Comparison of ENCODE assay signal across 11 mouse cellular contexts in the genomic region with DNA sequence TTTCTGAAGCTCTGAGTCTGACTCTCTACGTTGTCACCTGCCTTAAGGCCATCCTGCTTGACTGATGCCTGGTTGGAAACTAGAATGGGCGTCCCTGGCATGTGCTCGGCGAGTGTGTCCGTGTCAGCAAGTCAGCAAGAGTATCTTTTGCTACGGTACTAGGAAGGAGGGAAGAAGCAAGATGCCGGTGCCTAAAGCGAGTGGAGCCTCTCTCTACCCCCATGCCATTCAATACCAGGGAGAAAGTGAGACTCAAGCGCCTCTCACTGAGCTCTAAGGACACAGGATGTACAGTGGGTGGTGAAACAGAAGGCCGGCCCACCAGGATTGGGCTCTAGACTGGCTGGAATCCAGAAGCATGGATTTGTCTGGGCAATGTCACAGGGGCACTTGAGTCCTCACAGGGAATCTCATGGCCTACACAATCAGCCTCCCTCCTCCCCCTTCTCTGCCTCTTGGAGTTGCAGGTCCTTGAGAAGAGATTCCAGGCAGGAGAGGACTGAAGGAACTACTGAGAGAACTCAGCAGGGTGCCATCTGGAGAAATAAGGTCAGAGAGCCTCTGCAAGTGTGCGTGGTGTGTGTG. TPM values are rescaled to one million over a fixed set of nuclear protein-coding genes. Genes with fewer than 3 reads are reported as not detected.
DNase-seq lines count a peak whose midpoint lies in the region; ATAC-seq and TF ChIP-seq lines count a peak whose summit lies in the region.
"Had no signal": no experiment of that assay in that cellular context is flagged by ENCODE, and none has a peak within 500 bp of the region (broad histone marks: within the 10 kb centered on the region; RNA-seq: fewer than 3 reads in every experiment).

No protein-coding gene starts in this region.

- H3K4me3 ChIP-seq in lung, embryonic 15.5 days: peak overlapping the region; percentile 49
- no peak overlapping the region for H3K4me3 ChIP-seq in lung, adult 2 months (replicated peaks; ENCODE audit: extremely low read depth, low read depth, low read length)
- no peak overlapping the region for H3K4me3 ChIP-seq in forebrain, embryonic 11.5 days (ENCODE audit: low read depth, low read length)
- H3K4me3 ChIP-seq in limb, embryonic 10.5 days: peak overlapping the region; percentile 57

- 4% methylated on average over 11 of the region's 11 CpGs for WGBS in lung, embryonic 15.5 days
- 13% methylated on average over 11 of the region's 11 CpGs for WGBS in lung, adult 2 months
- 5% methylated on average over 11 of the region's 11 CpGs for WGBS in forebrain, embryonic 11.5 days
- WGBS in limb, embryonic 10.5 days: 3% methylated on average over 11 of the region's 11 CpGs

- H3K27me3 ChIP-seq in lung, embryonic 15.5 days: peaks cover 77% of the 10 kb centered on the region
- peaks cover 67% of the 10 kb centered on the region for H3K27me3 ChIP-seq in forebrain, embryonic 11.5 days (ENCODE audit: control insufficient read depth, insufficient read depth, low read length)
- peaks cover 82% of the 10 kb centered on the region for H3K27me3 ChIP-seq in limb, embryonic 10.5 days (ENCODE audit: low read depth, poor library complexity, severe bottlenecking)

- H3K9ac ChIP-seq in lung, embryonic 15.5 days: no peak overlapping the region
- H3K9ac ChIP-seq in forebrain, embryonic 11.5 days (ENCODE audit: low read length): no peak overlapping the region

- ATAC-seq in lung, embryonic 15.5 days (ENCODE audit: borderline replicate concordance, extremely low read depth, low FRiP score, low TSS enrichment): no peak
- ATAC-seq in forebrain, embryonic 11.5 days (replicated peaks; ENCODE audit: low FRiP score): no peak
- ATAC-seq: Patski had no signal

- no peak overlapping the region for H3K27ac ChIP-seq in lung, embryonic 15.5 days
- no peak overlapping the region for H3K27ac ChIP-seq in forebrain, embryonic 11.5 days (ENCODE audit: low read depth, low read length)
- no peak overlapping the region for H3K27ac ChIP-seq in limb, embryonic 10.5 days

- no peak for DNase-seq in lung, adult 2 months
- DNase-seq in forebrain, embryonic 11.5 days (ENCODE audit: low spot score): no peak
- peak; percentile 57 for DNase-seq in limb, embryonic 10.5 days (ENCODE audit: low spot score)
- peak; percentile 18 for DNase-seq in retina, embryonic 14.5 days (ENCODE audit: low spot score)
- no peak for DNase-seq in adrenal gland, adult 8-10 months
- no peak for DNase-seq in ovary, postnatal 14 days (ENCODE audit: low spot score)
- no peak for DNase-seq in frontal cortex, postnatal 10 days (ENCODE audit: low spot score in 2 of 2)
- DNase-seq: cerebellum, adult 9-11 months had no signal

- H3K4me2 ChIP-seq in lung, embryonic 15.5 days: peak overlapping the region; percentile 94
- H3K4me2 ChIP-seq in forebrain, embryonic 11.5 days (ENCODE audit: low read depth, low read length, severe bottlenecking): peak overlapping the region; percentile 63

- H3K4me1 ChIP-seq in lung, embryonic 15.5 days: peaks cover 12% of the 10 kb centered on the region
- no peaks in the 10 kb centered on the region for H3K4me1 ChIP-seq in lung, adult 2 months (ENCODE audit: control insufficient read depth, insufficient read depth, low read length)
- H3K4me1 ChIP-seq in forebrain, embryonic 11.5 days (replicated peaks; ENCODE audit: control insufficient read depth, insufficient read depth, low read length): peaks cover 11% of the 10 kb centered on the region
- peaks cover 44% of the 10 kb centered on the region for H3K4me1 ChIP-seq in limb, embryonic 10.5 days

- no peaks in the 10 kb centered on the region for H3K36me3 ChIP-seq in lung, embryonic 15.5 days
- no peaks in the 10 kb centered on the region for H3K36me3 ChIP-seq in forebrain, embryonic 11.5 days (ENCODE audit: control insufficient read depth, insufficient read depth, low read length)
- H3K36me3 ChIP-seq in limb, embryonic 10.5 days: no peaks in the 10 kb centered on the region

- no peak for TF ChIP-seq CTCF in lung, adult 2 months (IDR thresholded peaks at IDR 0.05; ENCODE audit: insufficient read depth, low read length)

- H3K9me3 ChIP-seq in lung, embryonic 15.5 days: no peaks in the 10 kb centered on the region; the same call in 1 of the 2 replicates
- H3K9me3 ChIP-seq in forebrain, embryonic 11.5 days (ENCODE audit: control insufficient read depth, low read length): no peaks in the 10 kb centered on the region
- H3K9me3 ChIP-seq in limb, embryonic 10.5 days (replicated peaks): no peaks in the 10 kb centered on the region

- TF ChIP-seq POLR2A in lung, adult 2 months (IDR thresholded peaks at IDR 0.05; ENCODE audit: borderline replicate concordance, extremely low read depth, low read depth, low read length): no peak

RNA-seq across cellular contexts. Expression of a gene that starts 7.0 kb away (rescaled TPM):
- not detected in 2 replicates for polyA plus RNA-seq in lung, embryonic 15.5 days (2015; fragmentation: Nextera tagmentation; extraction: Ambion mirVana)
- polyA plus RNA-seq in lung, adult 2 months (2012; rRNA removed): not detected in 2 replicates
- 5.5 and 8.2 TPM in 2 replicates for polyA plus RNA-seq in forebrain, embryonic 11.5 days (2014; fragmentation: Nextera tagmentation; extraction: Ambion mirVana)
- 0.19 and 0.36 TPM in 2 replicates for polyA plus RNA-seq in limb, embryonic 10.5 days (2016; fragmentation: Nextera tagmentation; extraction: Ambion mirVana)
- not detected for total RNA-seq in adrenal gland, adult 8-10 months (2022)
- total RNA-seq: hematopoietic stem cell, adult 5-6 weeks had no signal
- polyA plus RNA-seq: Patski had no signal

RNA-seq across cellular contexts. Expression of a gene that starts 46.0 kb away (rescaled TPM):
- 75.0 and 80.1 TPM in 2 replicates for polyA plus RNA-seq in lung, embryonic 15.5 days (2015; fragmentation: Nextera tagmentation; extraction: Ambion mirVana)
- polyA plus RNA-seq in lung, adult 2 months (2012; rRNA removed): 2.4 and 5.3 TPM in 2 replicates
- 99.8 and 110 TPM in 2 replicates for polyA plus RNA-seq in forebrain, embryonic 11.5 days (2014; fragmentation: Nextera tagmentation; extraction: Ambion mirVana)
- polyA plus RNA-seq in limb, embryonic 10.5 days (2016; fragmentation: Nextera tagmentation; extraction: Ambion mirVana): 107 and 112 TPM in 2 replicates
- total RNA-seq in adrenal gland, adult 8-10 months (2022): 10 to 100 TPM; 53.6 to 59.3 (median 56.3) TPM

RNA-seq across cellular contexts. Expression of a gene that starts 47.7 kb away (rescaled TPM):
- polyA plus RNA-seq in lung, embryonic 15.5 days (2015; fragmentation: Nextera tagmentation; extraction: Ambion mirVana): 18.1 and 21.1 TPM in 2 replicates
- 5.5 and 8.9 TPM in 2 replicates for polyA plus RNA-seq in lung, adult 2 months (2012; rRNA removed)
- polyA plus RNA-seq in forebrain, embryonic 11.5 days (2014; fragmentation: Nextera tagmentation; extraction: Ambion mirVana): 11.7 and 14.0 TPM in 2 replicates
- 14.7 and 16.5 TPM in 2 replicates for polyA plus RNA-seq in limb, embryonic 10.5 days (2016; fragmentation: Nextera tagmentation; extraction: Ambion mirVana)
- 10 to 100 TPM; 23.9 to 33.8 (median 30.1) TPM for total RNA-seq in adrenal gland, adult 8-10 months (2022)

RNA-seq across cellular contexts. Expression of a gene that starts 47.8 kb away (rescaled TPM):
- 24.5 and 25.7 TPM in 2 replicates for polyA plus RNA-seq in lung, embryonic 15.5 days (2015; fragmentation: Nextera tagmentation; extraction: Ambion mirVana)
- polyA plus RNA-seq in lung, adult 2 months (2012; rRNA removed): 2.1 and 4.3 TPM in 2 replicates
- polyA plus RNA-seq in forebrain, embryonic 11.5 days (2014; fragmentation: Nextera tagmentation; extraction: Ambion mirVana): 18.2 and 18.6 TPM in 2 replicates
- 12.2 and 14.3 TPM in 2 replicates for polyA plus RNA-seq in limb, embryonic 10.5 days (2016; fragmentation: Nextera tagmentation; extraction: Ambion mirVana)
- 10 to 100 TPM; 18.0 to 24.0 (median 20.5) TPM for total RNA-seq in adrenal gland, adult 8-10 months (2022)

Comparison
In these comparisons a context has a peak if more than half of its experiments do, and no peak if none do; other contexts are left out.
1. H3K4me3 ChIP-seq: peak in lung, embryonic 15.5 days (single experiment) and limb, embryonic 10.5 days (single experiment); none in lung, adult 2 months (single experiment) and forebrain, embryonic 11.5 days (single experiment).
2. RNA of a gene that starts 46.0 kb away (polyA plus RNA-seq): 99.8 to 110 TPM in forebrain, embryonic 11.5 days, 107 to 112 TPM in limb, embryonic 10.5 days and 75.0 to 80.1 TPM in lung, embryonic 15.5 days; 2.4 to 5.3 TPM in lung, adult 2 months; every median in the first group is over 10 times any median in the second.
3. DNase-seq: peak in limb, embryonic 10.5 days (single experiment) and retina, embryonic 14.5 days (single experiment); none in lung, adult 2 months (single experiment), forebrain, embryonic 11.5 days (single experiment), adrenal gland, adult 8-10 months (single experiment), ovary, postnatal 14 days (single experiment) and frontal cortex, postnatal 10 days (0 of 2).